Mouse (Mus musculus) natural killer cell, adult 2 months (primary cell): ENCODE data around the gene Fkbp4.
"Not testable (repeated sequence)": the region's sequence is repeated elsewhere in the genome, so short reads cannot be mapped to it uniquely, and the experiment has no call there.

Source experiments
- DNase-seq, 2 experiments: peaks; one replicate each; pipeline ENCODE4 v3.0.0; 2022; ENCODE audit warnings: low spot score in 2 of 2

The Fkbp4 gene

DNA sequence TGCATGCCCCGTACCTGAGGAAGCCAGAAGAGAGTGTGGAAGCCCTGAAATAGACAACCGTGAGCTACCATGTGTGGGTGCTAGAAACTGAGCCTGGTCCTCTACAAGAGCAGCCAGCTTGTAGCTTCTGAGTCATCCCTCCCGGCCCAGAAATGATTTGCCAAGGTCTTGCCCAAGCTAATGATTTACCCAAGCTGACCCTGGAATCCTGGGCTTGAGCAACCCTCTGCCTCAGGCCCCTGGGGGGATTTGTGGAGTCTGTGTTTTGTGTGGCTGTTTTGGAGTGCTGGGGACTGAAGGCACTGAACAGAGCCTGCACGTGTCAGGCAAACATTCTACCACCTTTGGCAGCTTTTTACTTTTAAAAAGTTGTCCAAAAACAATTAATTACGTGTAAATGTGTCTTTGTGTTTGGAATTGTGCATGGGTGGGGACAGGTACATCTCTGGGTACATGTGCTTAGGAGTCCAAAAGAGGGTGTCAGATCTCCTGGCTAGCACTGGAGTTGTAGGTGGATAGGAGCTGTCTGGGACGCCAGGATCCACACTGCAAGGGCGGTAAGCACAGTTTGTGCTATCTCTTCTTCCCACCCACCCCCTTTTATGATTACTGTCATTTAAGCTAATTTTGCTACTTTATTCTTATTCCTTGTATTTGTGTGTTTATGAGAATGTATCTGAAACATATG lies 40.8 kb downstream of the Fkbp4 start:
- no peak for DNase-seq

DNA sequence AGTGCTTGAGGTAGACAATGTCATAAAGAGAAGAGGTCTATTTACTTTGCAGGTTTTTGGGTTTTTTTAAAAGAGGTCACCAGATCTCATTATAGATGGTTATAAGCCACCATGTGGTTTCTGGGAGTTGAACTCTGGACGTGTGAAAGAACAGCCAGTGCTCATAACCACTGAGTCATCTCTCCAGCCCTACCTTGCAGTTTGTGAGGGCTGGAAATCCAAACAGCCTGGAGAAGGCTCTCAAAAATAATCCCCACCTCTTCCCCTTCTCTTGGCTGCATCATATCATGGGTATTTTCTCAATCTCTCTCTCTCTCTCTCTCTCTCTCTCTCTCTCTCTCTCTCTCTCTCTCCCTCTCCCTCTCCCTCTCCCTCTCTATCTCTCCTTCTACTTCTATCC lies 47.8 kb downstream of the Fkbp4 start:
- DNase-seq, result no peak

DNA sequence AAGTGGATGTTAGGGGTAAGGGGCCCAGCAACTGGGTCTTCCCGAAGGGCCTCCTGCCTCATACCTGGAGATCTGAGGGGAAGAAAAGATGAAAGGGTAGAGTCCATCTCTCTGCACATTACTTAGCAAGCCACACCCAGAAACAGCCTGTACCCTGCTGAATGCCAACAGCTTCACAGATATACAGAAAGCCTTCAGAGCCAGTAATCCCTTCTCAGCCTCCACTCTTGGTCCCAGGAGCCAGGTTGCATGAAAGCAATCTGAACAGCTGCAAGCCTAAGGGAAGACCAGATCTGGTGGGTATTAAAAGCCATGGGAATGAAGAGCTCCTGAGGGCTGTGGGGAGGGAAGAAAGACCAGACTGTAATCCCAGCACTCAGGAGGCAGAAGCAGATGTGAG lies 49.3 kb downstream of the Fkbp4 start:
- DNase-seq, result no peak

DNA sequence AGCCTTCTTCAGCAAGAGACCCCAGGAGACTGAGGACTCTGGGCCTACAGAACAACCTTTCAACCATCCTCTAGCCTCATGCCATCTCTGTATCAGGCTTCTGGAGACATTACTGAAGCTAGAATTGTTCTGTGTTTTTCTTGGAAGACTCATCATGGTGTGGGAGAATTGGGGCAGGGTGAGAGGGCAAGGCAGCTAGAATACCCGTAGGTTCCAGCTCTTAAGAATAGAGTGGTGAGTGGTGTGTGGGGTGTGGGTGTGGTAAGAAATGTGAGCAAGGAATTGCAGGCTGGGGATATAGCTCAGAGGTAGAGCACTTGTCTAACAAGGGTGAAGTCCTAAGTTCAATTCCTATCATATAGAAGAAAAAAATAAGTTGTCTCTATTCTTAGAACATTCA lies 53.5 kb downstream of the Fkbp4 start:
- DNase-seq, result no peak

DNA sequence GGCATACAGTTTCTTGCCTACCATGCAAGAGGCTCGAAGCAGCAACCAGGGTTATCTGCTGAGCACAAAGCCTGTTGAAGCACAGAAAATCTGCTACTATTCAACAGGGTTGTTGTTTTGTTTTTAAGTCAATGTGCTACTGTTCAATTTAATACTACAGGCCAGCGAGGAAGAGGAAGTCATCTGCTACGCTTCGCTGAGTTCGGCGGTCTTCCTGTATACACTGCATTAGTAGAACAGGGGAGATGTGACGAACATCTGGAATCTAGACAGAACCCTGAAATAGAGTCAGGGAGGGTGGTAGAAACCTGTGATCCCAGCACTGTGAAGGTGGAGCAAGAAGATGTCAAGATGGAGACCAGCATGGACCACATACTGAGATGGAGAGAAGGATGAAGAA lies 54.7 kb downstream of the Fkbp4 start:
- DNase-seq, result peak in 1 of 2 experiments; percentile 41

DNA sequence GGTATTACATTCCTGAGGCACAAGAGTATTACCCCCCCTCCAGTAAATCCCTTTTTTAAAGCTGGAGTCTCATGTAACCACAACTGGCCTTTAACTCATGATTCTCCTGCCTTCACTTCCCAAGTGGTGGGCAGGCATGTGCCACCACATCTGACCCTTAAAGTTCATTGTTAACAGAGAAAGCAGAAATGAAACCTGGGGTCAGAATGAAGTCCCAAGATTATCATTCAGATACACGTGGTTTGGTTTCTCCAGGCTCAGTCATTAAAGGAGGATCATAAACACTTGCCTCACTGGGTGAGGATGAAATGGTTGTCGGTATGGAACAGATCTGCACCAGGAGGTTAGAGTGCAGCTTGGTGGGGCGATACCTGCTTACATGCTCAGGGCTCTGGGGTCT lies 57.2 kb downstream of the Fkbp4 start:
- DNase-seq, result no peak

DNA sequence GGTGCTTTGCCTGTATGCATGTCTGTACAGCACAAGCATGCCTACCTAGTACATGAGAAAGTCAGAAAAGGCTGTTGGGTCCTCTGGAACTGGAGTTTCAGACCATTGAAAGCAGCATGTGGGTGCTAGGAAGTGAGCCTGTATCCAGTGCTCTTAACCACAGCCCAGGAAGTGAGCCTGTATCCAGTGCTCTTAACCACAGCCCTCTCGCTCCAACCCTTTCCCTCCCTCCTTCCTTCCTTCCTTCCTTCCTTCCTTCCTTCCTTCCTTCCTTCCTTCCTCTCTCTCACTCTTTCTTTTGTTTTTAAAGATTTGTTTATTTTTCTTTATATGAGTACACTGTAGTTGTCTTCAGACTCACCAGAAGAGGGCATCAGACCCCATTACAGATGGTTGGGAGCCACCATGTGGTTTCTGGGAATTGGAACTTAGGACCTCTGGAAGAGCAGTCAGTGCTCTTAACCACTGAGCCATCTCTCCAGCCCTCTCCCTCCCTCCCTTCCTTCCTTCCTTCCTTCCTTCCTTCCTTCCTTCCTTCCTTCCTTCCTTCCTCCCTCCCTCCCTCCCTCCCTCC lies 57.8 kb downstream of the Fkbp4 start:
- DNase-seq, result not testable (repeated sequence)
